Mouse (Mus musculus) embryonic facial prominence, embryonic 12.5 days (tissue): ENCODE results near the gene Sbpl. TPM values are rescaled to one million over a fixed set of nuclear protein-coding genes. Genes with fewer than 3 reads are reported as not detected.

Experiments
- ATAC-seq: fragments of 200-750 bp; cut with Nextera tagmentation; 2 replicates; pipeline ENCODE4 v1.8.0; 2017; ENCODE audit not compliant: insufficient number of reproducible peaks, insufficient read depth, low FRiP score, low TSS enrichment
- H3K27ac ChIP-seq: fragments of 300-500 bp; sonication (generic); 2 replicates; pipeline ENCODE4 v1.5.1; 2016; ENCODE audit warnings: mild to moderate bottlenecking
- H3K27me3 ChIP-seq: fragments of 300-500 bp; sonication (generic); 2 replicates; pipeline ENCODE4 v1.6.1; 2016; ENCODE audit warnings: mild to moderate bottlenecking, moderate library complexity
- H3K36me3 ChIP-seq: fragments of 300-500 bp; sonication (generic); 2 replicates; pipeline ENCODE4 v1.6.1; 2016; ENCODE audit warnings: mild to moderate bottlenecking
- H3K4me1 ChIP-seq: fragments of 300-500 bp; sonication (generic); 2 replicates; pipeline ENCODE4 v1.6.1; 2016
- H3K4me2 ChIP-seq: fragments of 300-500 bp; sonication (generic); replicated peaks from 2 replicates; pipeline ENCODE4 v1.6.1; 2016; ENCODE audit warnings: mild to moderate bottlenecking, moderate library complexity
- H3K4me3 ChIP-seq: fragments of 300-500 bp; sonication (generic); 2 replicates; pipeline ENCODE4 v1.5.1; 2016; ENCODE audit warnings: mild to moderate bottlenecking
- H3K9ac ChIP-seq: fragments of 300-500 bp; sonication (generic); 2 replicates; pipeline ENCODE4 v1.6.1; 2016; ENCODE audit warnings: mild to moderate bottlenecking, moderate library complexity
- H3K9me3 ChIP-seq: fragments of 300-500 bp; sonication (generic); 2 replicates; pipeline ENCODE4 v1.6.1; 2016; ENCODE audit warnings: mild to moderate bottlenecking, moderate library complexity
- WGBS: fragments of 180-500 bp; shearing (Covaris S2); methylation state at CpG from one replicate; pipeline ENCODE4 v1.1.7; 2016; 5-methylcytosine and 5-hydroxymethylcytosine counted together
- polyA plus RNA-seq: library from polyadenylated mRNA; unstranded; fragments of >200 nt; fragmentation: Nextera tagmentation; extraction: Ambion mirVana; gene quantifications from 2 replicates; pipeline ENCODE4 v1.2.1, GENCODE M21; 2016

Sbpl gene
- not detected in 2 replicates for polyA plus RNA-seq

- H3K27me3 ChIP-seq, result no peaks in the 10 kb centered on the region
- H3K4me2 ChIP-seq, result no peak within 1 kb of the TSS
- no peaks in the 10 kb centered on the region for H3K4me1 ChIP-seq
- no peak within 1 kb of the TSS for H3K27ac ChIP-seq
- no peak for ATAC-seq
- no peaks in the 10 kb centered on the region for H3K9me3 ChIP-seq
- no peak within 1 kb of the TSS for H3K9ac ChIP-seq
- no peak within 1 kb of the TSS for H3K4me3 ChIP-seq
- WGBS, result 80% methylated on average over 5 of the region's 5 CpGs
- H3K36me3 ChIP-seq, result no peaks in the 10 kb centered on the region
These were observed at the start of gene Sbpl for GRCm38 (mm10) chr17:23955174-23955573. Gene Sbpl (minus strand): TSS chr17:23955274.

- WGBS, result 88% methylated on average over 14 of the region's 14 CpGs
- no peak overlapping the region for H3K4me3 ChIP-seq
- H3K4me2 ChIP-seq, result no peak overlapping the region
- no peaks in the 10 kb centered on the region for H3K27me3 ChIP-seq
- no peak overlapping the region for H3K9ac ChIP-seq
- no peaks in the 10 kb centered on the region for H3K9me3 ChIP-seq
- H3K4me1 ChIP-seq, result no peaks in the 10 kb centered on the region
- no peaks in the 10 kb centered on the region for H3K36me3 ChIP-seq
- ATAC-seq, result no peak
- no peak overlapping the region for H3K27ac ChIP-seq
These were observed 49.1 kb upstream of the Sbpl start for GRCm38 (mm10) chr17:24004071-24004665.

GRCm38 (mm10) chr17:24000404-24000803 lies 45.3 kb upstream of the Sbpl start:
- no peak overlapping the region for H3K9ac ChIP-seq
- H3K9me3 ChIP-seq, result no peaks in the 10 kb centered on the region
- H3K4me3 ChIP-seq, result no peak overlapping the region
- no peak overlapping the region for H3K4me2 ChIP-seq
- H3K27me3 ChIP-seq, result no peaks in the 10 kb centered on the region
- no peaks in the 10 kb centered on the region for H3K4me1 ChIP-seq
- no peak overlapping the region for H3K27ac ChIP-seq
- 72% methylated on average over 5 of the region's 5 CpGs for WGBS
- no peaks in the 10 kb centered on the region for H3K36me3 ChIP-seq
- no peak for ATAC-seq

GRCm38 (mm10) chr17:23998383-23998782 lies 43.3 kb upstream of the Sbpl start:
- no peak overlapping the region for H3K4me3 ChIP-seq
- H3K36me3 ChIP-seq, result no peaks in the 10 kb centered on the region
- H3K27ac ChIP-seq, result no peak overlapping the region
- no peaks in the 10 kb centered on the region for H3K9me3 ChIP-seq
- no peak overlapping the region for H3K4me2 ChIP-seq
- WGBS, result 68% methylated on average over 6 of the region's 6 CpGs
- no peak for ATAC-seq
- H3K4me1 ChIP-seq, result 0 out of 2 replicates have a peak, but pooled peaks cover 3% of the 10 kb centered on the region
- peaks cover 5% of the 10 kb centered on the region; the same call in 1 of the 2 replicates for H3K27me3 ChIP-seq
- H3K9ac ChIP-seq, result no peak overlapping the region

- H3K9ac ChIP-seq, result no peak within 1 kb of the TSS
- H3K4me1 ChIP-seq, result 0 out of 2 replicates have a peak, but pooled peaks cover 3% of the 10 kb centered on the region
- H3K27ac ChIP-seq, result no peak within 1 kb of the TSS
- H3K36me3 ChIP-seq, result no peaks in the 10 kb centered on the region
- 77% methylated on average over 2 of the region's 2 CpGs for WGBS
- H3K27me3 ChIP-seq, result peaks cover 5% of the 10 kb centered on the region; the same call in 1 of the 2 replicates
- ATAC-seq, result 0 out of 2 replicates have a peak, but pooled peaks have one; percentile 32
- no peak within 1 kb of the TSS for H3K4me3 ChIP-seq
- H3K9me3 ChIP-seq, result no peaks in the 10 kb centered on the region
- H3K4me2 ChIP-seq, result 0 out of 2 replicates have a peak within 1 kb of the TSS, but pooled peaks have one; percentile 11
These were observed 42.8 kb upstream of the Sbpl start, which contains the start of gene Prss22 for GRCm38 (mm10) chr17:23997901-23998300. Gene Prss22 (minus strand): TSS chr17:23998100.

GRCm38 (mm10) chr17:23995421-23995820 lies 40.3 kb upstream of the Sbpl start:
- Histone ChIP-seq H3K36me3 (no peaks in the 10 kb centered on the region), H3K27ac (no peak overlapping the region), H3K4me3 (no peak overlapping the region), H3K9ac (no peak overlapping the region), H3K4me2 (no peak overlapping the region), H3K4me1 (0 out of 2 replicates have a peak, but pooled peaks cover 3% of the 10 kb centered on the region), H3K9me3 (no peaks in the 10 kb centered on the region), H3K27me3 (peaks cover 5% of the 10 kb centered on the region; the same call in 1 of the 2 replicates)
- no peak for ATAC-seq
- 31% methylated on average over 1 of the region's 1 CpGs for WGBS

GRCm38 (mm10) chr17:23994667-23995066 lies 39.6 kb upstream of the Sbpl start:
- Histone ChIP-seq H3K36me3 (no peaks in the 10 kb centered on the region), H3K9me3 (no peaks in the 10 kb centered on the region), H3K27ac (no peak overlapping the region), H3K27me3 (peaks cover 5% of the 10 kb centered on the region; the same call in 1 of the 2 replicates), H3K4me2 (no peak overlapping the region), H3K4me1 (0 out of 2 replicates have a peak, but pooled peaks cover 3% of the 10 kb centered on the region), H3K9ac (no peak overlapping the region), H3K4me3 (no peak overlapping the region)
- WGBS, result 63% methylated on average over 7 of the region's 7 CpGs
- no peak for ATAC-seq

- Histone ChIP-seq H3K9me3 (no peaks in the 10 kb centered on the region), H3K27me3 (peaks cover 5% of the 10 kb centered on the region; the same call in 1 of the 2 replicates), H3K4me3 (peak overlapping the region; percentile 14), H3K36me3 (no peaks in the 10 kb centered on the region), H3K4me2 (peak overlapping the region; percentile 51), H3K9ac (0 out of 2 replicates have a peak overlapping the region, but pooled peaks have one; percentile 36), H3K27ac (no peak overlapping the region), H3K4me1 (0 out of 2 replicates have a peak, but pooled peaks cover 3% of the 10 kb centered on the region)
- WGBS, result 9% methylated on average over 31 of the region's 31 CpGs
- ATAC-seq, result peak; percentile 47; the same call in 1 of the 2 replicates
These were observed 38.7 kb upstream of the Sbpl start for GRCm38 (mm10) chr17:23993559-23994428.

GRCm38 (mm10) chr17:23992789-23993553 lies 37.9 kb upstream of the Sbpl start:
- H3K4me3 ChIP-seq, result peak overlapping the region; percentile 14; the same call in 1 of the 2 replicates
- WGBS, result 72% methylated on average over 9 of the region's 9 CpGs
- H3K9me3 ChIP-seq, result no peaks in the 10 kb centered on the region
- peaks cover 5% of the 10 kb centered on the region; the same call in 1 of the 2 replicates for H3K27me3 ChIP-seq
- no peaks in the 10 kb centered on the region for H3K36me3 ChIP-seq
- H3K27ac ChIP-seq, result no peak overlapping the region
- H3K9ac ChIP-seq, result no peak overlapping the region
- H3K4me1 ChIP-seq, result 0 out of 2 replicates have a peak, but pooled peaks cover 3% of the 10 kb centered on the region
- H3K4me2 ChIP-seq, result peak overlapping the region; percentile 51
- ATAC-seq, result 0 out of 2 replicates have a peak, but pooled peaks have one; percentile 63

- Histone ChIP-seq H3K27me3 (peaks cover 5% of the 10 kb centered on the region; the same call in 1 of the 2 replicates), H3K27ac (no peak overlapping the region), H3K36me3 (no peaks in the 10 kb centered on the region), H3K9ac (no peak overlapping the region), H3K9me3 (no peaks in the 10 kb centered on the region), H3K4me3 (no peak overlapping the region), H3K4me1 (0 out of 2 replicates have a peak, but pooled peaks cover 3% of the 10 kb centered on the region), H3K4me2 (no peak overlapping the region)
- WGBS, result 42% methylated on average over 2 of the region's 2 CpGs
- ATAC-seq, result no peak
These were observed 34.7 kb upstream of the Sbpl start for GRCm38 (mm10) chr17:23989802-23990201.

- no peak for ATAC-seq
- Histone ChIP-seq H3K9ac (no peak overlapping the region), H3K4me1 (no peaks in the 10 kb centered on the region), H3K9me3 (no peaks in the 10 kb centered on the region), H3K27me3 (no peaks in the 10 kb centered on the region), H3K4me3 (no peak overlapping the region), H3K27ac (no peak overlapping the region), H3K4me2 (no peak overlapping the region), H3K36me3 (no peaks in the 10 kb centered on the region)
- 93% methylated on average over 1 of the region's 1 CpGs for WGBS
These were observed 29.9 kb upstream of the Sbpl start for GRCm38 (mm10) chr17:23984989-23985388.
